Mouse (Mus musculus) neural tube, embryonic 15.5 days (tissue): ENCODE results near the gene Olfr661. TPM values are rescaled to one million over a fixed set of nuclear protein-coding genes. Genes with fewer than 3 reads are reported as not detected.

Source experiments
- ATAC-seq: fragments of 200-750 bp; cut with Nextera tagmentation; 2 replicates; pipeline ENCODE4 v1.8.0; 2017; ENCODE audit warnings: mild to moderate bottlenecking, moderate TSS enrichment, moderate library complexity; ENCODE audit not compliant: low FRiP score
- H3K27ac ChIP-seq: fragments of 300-500 bp; sonication (generic); replicated peaks from 2 replicates; pipeline ENCODE4 v1.5.1; 2015; ENCODE audit warnings: mild to moderate bottlenecking, inconsistent platforms
- H3K27me3 ChIP-seq: fragments of 300-500 bp; sonication (generic); replicated peaks from 2 replicates; pipeline ENCODE4 v1.6.1; 2015; ENCODE audit warnings: inconsistent platforms
- H3K36me3 ChIP-seq: fragments of 300-500 bp; sonication (generic); 2 replicates; pipeline ENCODE4 v1.6.1; 2015; ENCODE audit warnings: inconsistent platforms
- H3K4me1 ChIP-seq: fragments of 300-500 bp; sonication (generic); 2 replicates; pipeline ENCODE4 v1.6.1; 2015; ENCODE audit warnings: inconsistent platforms
- H3K4me2 ChIP-seq: fragments of 300-500 bp; sonication (generic); 2 replicates; pipeline ENCODE4 v1.6.1; 2015; ENCODE audit warnings: inconsistent platforms, mild to moderate bottlenecking, moderate library complexity
- H3K4me3 ChIP-seq: fragments of 300-500 bp; sonication (generic); replicated peaks from 2 replicates; pipeline ENCODE4 v1.5.1; 2015; ENCODE audit warnings: mild to moderate bottlenecking, inconsistent platforms
- H3K9ac ChIP-seq: fragments of 300-500 bp; sonication (generic); replicated peaks from 2 replicates; pipeline ENCODE4 v1.6.1; 2015; ENCODE audit warnings: mild to moderate bottlenecking, inconsistent platforms
- H3K9me3 ChIP-seq: fragments of 300-500 bp; sonication (generic); replicated peaks from 2 replicates; pipeline ENCODE4 v1.6.1; 2016; ENCODE audit warnings: inconsistent platforms
- WGBS: fragments of 180-500 bp; shearing (Covaris S2); methylation state at CpG from one replicate; pipeline ENCODE4 v1.1.7; 2015; ENCODE audit warnings: mixed read lengths; 5-methylcytosine and 5-hydroxymethylcytosine counted together
- polyA plus RNA-seq: library from polyadenylated mRNA; unstranded; fragments of >200 nt; fragmentation: Nextera tagmentation; extraction: Ambion mirVana; gene quantifications from 2 replicates; pipeline ENCODE4 v1.2.1, GENCODE M21; 2015

The Olfr661 gene
- polyA plus RNA-seq, result not detected in 2 replicates

- H3K4me1 ChIP-seq, result no peaks in the 10 kb centered on the region
- WGBS, result 94% methylated on average over 2 of the region's 2 CpGs
- no peak within 1 kb of the TSS for H3K27ac ChIP-seq
- no peak for ATAC-seq
- H3K4me3 ChIP-seq, result no peak within 1 kb of the TSS
- no peak within 1 kb of the TSS for H3K9ac ChIP-seq
- no peak within 1 kb of the TSS for H3K4me2 ChIP-seq
- no peaks in the 10 kb centered on the region for H3K9me3 ChIP-seq
- H3K27me3 ChIP-seq, result no peaks in the 10 kb centered on the region
- no peaks in the 10 kb centered on the region for H3K36me3 ChIP-seq
Observed at GRCm38 (mm10) chr7:104686201-104686600, at the start of gene Olfr661. Olfr661 (plus strand) TSS chr7:104686501.

DNA sequence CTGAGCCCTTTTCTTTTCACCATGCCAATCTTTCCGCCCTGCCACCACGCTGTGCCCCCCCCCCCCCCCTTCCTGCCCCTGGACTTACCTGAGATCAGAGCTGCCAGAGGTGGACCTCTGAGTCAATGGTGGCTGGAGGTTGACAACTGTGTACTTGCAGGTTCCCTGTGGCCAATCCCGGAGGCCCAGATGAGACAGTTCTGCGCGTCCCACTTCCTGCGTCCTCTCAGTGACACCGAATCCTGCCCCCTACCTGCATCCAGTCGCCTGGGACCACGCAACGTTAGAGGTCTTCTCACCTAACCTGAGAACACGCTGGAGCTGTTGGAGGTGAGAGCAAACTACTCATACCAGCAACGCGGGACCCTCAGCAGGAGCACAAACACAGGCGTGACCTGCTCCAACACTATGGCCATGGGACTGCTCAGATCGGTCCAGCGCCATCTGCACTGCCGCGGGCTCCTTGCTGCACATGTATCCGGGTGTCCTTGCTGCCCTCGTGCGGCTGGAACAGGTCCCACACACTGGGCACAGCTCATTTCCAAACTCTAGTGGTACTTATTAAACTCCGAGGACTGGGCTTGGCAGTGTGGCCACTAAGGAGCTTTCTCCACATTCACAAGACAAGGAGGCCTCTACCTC is 39.3 kb upstream of the Olfr661 start, which contains the start of gene Olfr658:
TSS of gene Olfr658 (minus strand) at position 465 of the 642 bp plus-strand sequence.
- H3K9me3 ChIP-seq, result no peaks in the 10 kb centered on the region
- peak within 1 kb of the TSS; percentile 55 for H3K4me2 ChIP-seq
- ATAC-seq, result peak; percentile 90
- peak within 1 kb of the TSS; percentile 31 for H3K4me3 ChIP-seq
- H3K36me3 ChIP-seq, result no peaks in the 10 kb centered on the region
- WGBS, result 23% methylated on average over 20 of the region's 22 CpGs
- no peak within 1 kb of the TSS for H3K9ac ChIP-seq
- no peaks in the 10 kb centered on the region for H3K27me3 ChIP-seq
- no peak within 1 kb of the TSS for H3K27ac ChIP-seq
- H3K4me1 ChIP-seq, result no peaks in the 10 kb centered on the region

GRCm38 (mm10) chr7:104666453-104666852 is 19.8 kb upstream of the Olfr661 start, which contains the start of gene Olfr659:
Olfr659 (plus strand) TSS chr7:104666753.
- Histone ChIP-seq H3K27ac (no peak within 1 kb of the TSS), H3K36me3 (no peaks in the 10 kb centered on the region), H3K9ac (no peak within 1 kb of the TSS), H3K4me3 (no peak within 1 kb of the TSS), H3K9me3 (no peaks in the 10 kb centered on the region), H3K4me1 (no peaks in the 10 kb centered on the region), H3K4me2 (no peak within 1 kb of the TSS), H3K27me3 (no peaks in the 10 kb centered on the region)
- no peak for ATAC-seq
- WGBS, result 91% methylated on average over 3 of the region's 3 CpGs

Other genes starting within 250 kb of the Olfr661 start
- gene Trim30a, start 221.3 kb upstream of the Olfr661 start, polyA plus RNA-seq, result 0.77 and 2.8 TPM in 2 replicates
- gene Trim30d, start 178.7 kb upstream of the Olfr661 start, polyA plus RNA-seq, result 0.45 and 0.96 TPM in 2 replicates
- not detected in 2 replicates for gene Olfr651, start 136.4 kb upstream of the Olfr661 start, polyA plus RNA-seq
- not detected in 2 replicates for gene Olfr652, start 125.6 kb upstream of the Olfr661 start, polyA plus RNA-seq
- not detected in 2 replicates for gene Olfr653, start 109.2 kb upstream of the Olfr661 start, polyA plus RNA-seq
- not detected in 2 replicates for gene Olfr654, start 99.5 kb upstream of the Olfr661 start, polyA plus RNA-seq
- gene Olfr655, start 84.7 kb upstream of the Olfr661 start, polyA plus RNA-seq, result not detected in 2 replicates
- not detected in 2 replicates for gene Olfr656, start 72.5 kb upstream of the Olfr661 start, polyA plus RNA-seq
- gene Olfr657, start 61.7 kb upstream of the Olfr661 start, polyA plus RNA-seq, result not detected in 2 replicates
- gene Olfr658, start 39.2 kb upstream of the Olfr661 start, polyA plus RNA-seq, result 0.22 and 0.36 TPM in 2 replicates
- not detected in 2 replicates for gene Olfr659, start 19.7 kb upstream of the Olfr661 start, polyA plus RNA-seq
- not detected in 2 replicates for gene Usp17le, start 91.0 kb downstream of the Olfr661 start, polyA plus RNA-seq
- gene Usp17lb, start 156.1 kb downstream of the Olfr661 start, polyA plus RNA-seq, result not detected in 2 replicates
- not detected in 2 replicates for gene Usp17la, start 170.5 kb downstream of the Olfr661 start, polyA plus RNA-seq
- gene Olfr665, start 191.5 kb downstream of the Olfr661 start, polyA plus RNA-seq, result not detected in 2 replicates
- gene Olfr666, start 209.5 kb downstream of the Olfr661 start, polyA plus RNA-seq, result not detected in 2 replicates
- gene Olfr667, start 235.0 kb downstream of the Olfr661 start, polyA plus RNA-seq, result not detected in 2 replicates
- gene Olfr668, start 241.6 kb downstream of the Olfr661 start, polyA plus RNA-seq, result not detected in 2 replicates
- not detected in 2 replicates for gene Olfr669, start 247.7 kb downstream of the Olfr661 start, polyA plus RNA-seq